Mouse (Mus musculus): ENCODE measurements around the gene Haspin.

Gene Haspin

DNA sequence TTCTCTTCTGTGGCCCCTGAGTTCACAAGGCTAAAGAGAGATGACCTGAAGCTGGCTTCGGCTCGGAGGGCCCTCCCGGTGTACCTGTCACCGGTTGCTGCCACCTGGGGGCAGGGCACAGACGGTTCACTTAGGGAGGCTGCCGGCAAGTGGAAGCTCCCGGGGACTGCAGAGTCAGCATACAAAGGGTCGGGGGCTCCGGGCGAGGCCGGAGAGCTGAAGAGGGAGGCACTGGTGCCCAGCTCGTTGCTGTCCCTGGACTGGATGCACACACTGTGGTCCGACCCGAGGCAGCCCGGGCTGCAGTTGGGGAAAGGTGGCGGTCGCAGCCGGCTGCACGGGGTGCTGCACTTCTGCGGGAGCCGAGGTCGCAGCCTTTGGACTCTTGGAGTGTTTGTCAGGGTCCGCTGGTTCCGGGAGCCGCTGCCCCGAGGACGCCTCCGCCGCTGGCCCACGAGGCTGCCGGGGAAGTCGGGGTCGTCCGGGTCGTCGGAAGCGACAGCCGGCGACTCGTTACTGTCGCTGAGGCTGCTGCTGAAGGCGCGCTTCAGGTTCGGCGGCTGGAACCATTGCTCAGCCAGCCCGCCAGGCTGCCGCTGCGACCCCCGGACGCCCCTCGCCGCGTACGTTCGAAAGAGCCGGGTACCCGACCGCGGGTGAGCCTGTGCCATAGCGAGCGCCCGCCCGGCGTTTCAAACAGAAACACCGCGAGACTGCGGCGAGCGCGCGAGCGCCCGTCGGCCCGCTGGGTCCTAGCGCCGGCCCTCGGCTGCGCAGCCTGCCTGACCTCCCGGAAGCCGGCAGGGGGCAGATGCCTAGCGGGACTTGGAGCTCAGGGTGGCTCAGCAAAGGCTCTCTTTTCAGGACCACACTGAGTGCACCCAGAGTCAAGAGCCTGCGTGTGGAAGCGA lies at the start of gene Haspin:
Haspin (minus strand) TSS at position 704 of the 911 bp plus-strand sequence.
- peak; percentile 96 for DNase-seq

DNA sequence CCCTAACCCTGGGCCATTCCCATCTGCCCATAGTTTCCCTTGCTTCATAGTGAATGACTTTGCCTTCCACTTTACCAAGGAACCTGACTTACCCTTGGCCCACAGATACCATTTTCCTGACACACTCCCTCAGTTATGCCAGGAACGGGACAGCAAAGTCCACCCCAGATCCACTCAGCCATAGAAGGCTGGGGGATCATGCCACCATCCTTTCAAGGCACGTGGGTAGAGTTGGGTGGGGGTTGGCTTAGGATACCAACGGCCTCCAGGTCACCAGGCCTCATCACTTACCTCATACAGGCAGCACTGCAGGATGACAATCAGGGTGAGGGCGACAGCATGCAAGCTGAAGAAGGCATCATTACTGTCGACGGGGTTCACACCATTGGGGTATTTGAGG lies 49.1 kb upstream of the Haspin start:
- no peak for DNase-seq

DNA sequence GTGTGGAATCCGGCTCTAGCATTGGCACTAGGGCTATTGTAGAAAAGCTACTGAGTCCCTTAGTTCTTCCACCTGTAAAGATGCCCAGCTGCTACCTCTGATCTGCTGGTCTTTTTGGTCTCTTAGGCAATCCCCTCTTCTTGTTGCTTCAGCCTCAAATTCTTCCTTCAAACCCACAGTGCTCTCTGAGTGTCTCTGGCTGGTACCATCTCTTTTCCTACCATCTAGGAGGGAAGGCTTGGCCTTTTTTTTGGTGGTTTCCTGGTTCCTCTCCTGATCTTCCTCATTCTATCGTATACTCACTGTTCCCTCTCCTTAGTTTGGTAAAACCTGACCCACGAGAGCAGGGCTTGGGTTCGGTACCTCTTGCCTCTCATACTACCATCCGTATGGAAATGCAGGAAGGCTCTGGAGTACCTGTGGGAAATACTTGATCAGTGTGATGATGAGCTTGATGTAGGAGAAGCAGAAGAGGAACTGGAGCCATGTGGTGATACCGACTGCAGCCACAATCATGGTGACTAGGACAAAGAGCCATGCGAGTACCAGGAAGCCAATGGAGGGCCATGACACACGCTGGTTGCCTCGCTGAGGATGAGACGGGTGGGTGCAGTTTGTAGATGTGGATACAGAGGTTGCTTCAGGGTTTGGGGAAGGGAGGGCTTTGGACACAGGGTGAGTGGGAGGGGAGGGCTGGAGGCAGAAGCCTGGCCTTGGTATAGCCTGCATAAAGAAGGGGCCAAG lies 48.0 kb upstream of the Haspin start:
- no peak for DNase-seq

GRCm38 (mm10) chr11:73177895-73178294 lies 39.8 kb upstream of the Haspin start:
- DNase-seq, result peak in 1 of 2 experiments; percentile 39

- peak in 1 of 2 experiments; percentile 72 for DNase-seq
Measured at GRCm38 (mm10) chr11:73177509-73177875, 39.4 kb upstream of the Haspin start.

GRCm38 (mm10) chr11:73176608-73177508 lies 38.8 kb upstream of the Haspin start, which contains the start of the genes Emc6 and Tax1bp3:
Gene Emc6, minus strand, starts transcription at chr11:73177037.
Gene Tax1bp3, plus strand, starts transcription at chr11:73177083.
- peak; percentile 97 to 98 for DNase-seq

DNA sequence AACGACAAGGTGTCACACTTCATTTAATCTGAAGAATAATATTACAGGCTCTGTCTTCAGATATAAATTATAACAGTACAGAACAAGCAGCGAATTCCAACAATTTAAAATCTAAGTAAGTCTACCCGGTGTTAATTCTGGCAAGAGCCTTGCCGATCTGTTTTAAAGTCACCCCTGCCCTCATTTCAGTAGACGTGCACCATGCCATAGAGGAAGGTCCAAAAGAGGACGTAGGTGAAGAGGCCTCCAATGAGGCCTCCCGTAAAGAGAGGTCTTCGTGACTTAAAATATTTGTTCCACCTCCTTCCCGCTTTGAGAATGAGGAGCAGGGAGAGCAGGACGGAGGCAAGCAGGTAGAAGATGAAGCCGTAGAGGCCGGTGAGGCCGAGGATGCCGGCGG lies 38.1 kb upstream of the Haspin start:
- no peak for DNase-seq

DNA sequence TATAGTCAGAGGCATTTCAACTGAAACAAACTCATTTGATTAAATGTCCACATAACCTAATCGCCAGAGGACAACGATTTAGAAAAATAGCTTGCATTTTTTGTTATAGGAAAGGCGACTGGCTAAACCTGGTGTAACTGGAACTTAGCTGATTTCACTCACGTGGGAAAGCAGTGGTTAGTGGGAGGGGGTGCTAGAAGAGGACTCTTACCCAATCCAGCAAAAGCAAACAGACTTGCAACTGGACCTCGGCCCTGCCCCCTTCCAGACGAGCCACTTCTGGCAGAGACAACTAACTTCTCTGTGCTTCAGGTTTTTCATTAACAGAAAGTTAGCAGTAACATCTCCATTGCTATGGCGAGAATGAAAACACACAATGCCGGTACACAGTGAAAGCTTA lies 37.5 kb upstream of the Haspin start:
- no peak for DNase-seq

DNA sequence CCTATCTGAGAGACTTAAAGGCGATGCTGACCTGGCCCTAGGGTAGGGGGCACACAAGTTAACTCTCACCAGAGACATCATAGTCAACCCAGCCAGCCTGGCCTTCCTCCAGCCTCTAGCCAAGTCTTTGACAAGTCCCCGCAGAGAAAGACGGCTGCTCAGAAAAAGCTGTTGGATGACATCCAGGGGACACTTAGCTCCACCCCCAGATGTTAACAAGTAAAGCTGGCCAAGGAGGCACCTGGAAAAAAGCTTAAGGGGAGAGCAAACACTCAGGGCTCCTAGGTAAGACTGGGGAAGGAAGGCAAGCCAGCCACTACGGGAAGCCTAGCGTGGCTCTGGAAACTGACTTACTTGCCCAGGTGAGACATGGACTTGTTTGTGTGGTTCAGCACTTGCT lies 34.1 kb upstream of the Haspin start:
- peak; percentile 41 to 42 for DNase-seq

- peak; percentile 79 to 81 for DNase-seq
Measured at GRCm38 (mm10) chr11:73169231-73169630, 31.1 kb upstream of the Haspin start.

GRCm38 (mm10) chr11:73168576-73168975 lies 30.5 kb upstream of the Haspin start:
- DNase-seq, result no peak

DNA sequence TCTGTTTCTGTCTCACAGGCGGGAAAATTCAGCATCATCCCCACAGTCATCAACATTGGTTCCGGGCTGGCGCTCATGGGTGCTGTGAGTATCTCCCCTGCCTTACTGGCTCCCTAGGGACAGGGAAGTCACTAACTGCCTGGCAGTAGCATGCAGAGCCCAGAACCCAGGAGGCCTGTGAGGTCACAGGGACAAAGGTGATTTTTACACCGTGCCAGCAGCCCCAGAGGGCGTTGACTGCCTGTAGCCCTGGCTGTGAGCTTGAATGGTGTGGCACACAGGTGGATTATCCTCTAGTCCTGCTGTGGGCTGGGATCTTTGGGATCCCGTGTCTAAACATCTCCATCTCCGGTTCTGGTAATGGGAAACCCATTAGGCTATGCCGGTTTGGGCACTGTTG lies 30.0 kb upstream of the Haspin start:
- DNase-seq, result no peak

DNA sequence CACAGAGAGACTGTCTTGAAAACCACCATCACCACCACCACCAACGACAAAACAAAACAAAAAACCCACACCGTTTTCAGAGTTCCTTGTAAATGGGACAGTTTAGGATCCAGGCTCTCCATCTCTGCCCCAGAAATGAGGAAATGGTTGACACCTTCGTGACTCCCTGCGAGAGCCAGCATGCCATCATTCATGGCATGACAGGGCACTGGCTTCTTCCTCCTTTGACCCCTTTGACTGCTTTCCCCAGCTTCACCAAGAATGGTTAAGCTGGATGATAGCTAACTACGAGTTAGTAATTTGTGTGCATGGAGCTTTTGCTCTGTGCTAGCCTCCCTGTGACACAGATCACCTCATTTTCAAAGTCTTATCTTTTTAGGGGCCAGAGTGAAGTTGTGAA lies 24.2 kb upstream of the Haspin start:
- DNase-seq, result no peak

GRCm38 (mm10) chr11:73161616-73162015 lies 23.5 kb upstream of the Haspin start:
- no peak for DNase-seq

- DNase-seq, result peak in 1 of 2 experiments; percentile 24
Measured at GRCm38 (mm10) chr11:73160811-73161200, 22.7 kb upstream of the Haspin start.

DNA sequence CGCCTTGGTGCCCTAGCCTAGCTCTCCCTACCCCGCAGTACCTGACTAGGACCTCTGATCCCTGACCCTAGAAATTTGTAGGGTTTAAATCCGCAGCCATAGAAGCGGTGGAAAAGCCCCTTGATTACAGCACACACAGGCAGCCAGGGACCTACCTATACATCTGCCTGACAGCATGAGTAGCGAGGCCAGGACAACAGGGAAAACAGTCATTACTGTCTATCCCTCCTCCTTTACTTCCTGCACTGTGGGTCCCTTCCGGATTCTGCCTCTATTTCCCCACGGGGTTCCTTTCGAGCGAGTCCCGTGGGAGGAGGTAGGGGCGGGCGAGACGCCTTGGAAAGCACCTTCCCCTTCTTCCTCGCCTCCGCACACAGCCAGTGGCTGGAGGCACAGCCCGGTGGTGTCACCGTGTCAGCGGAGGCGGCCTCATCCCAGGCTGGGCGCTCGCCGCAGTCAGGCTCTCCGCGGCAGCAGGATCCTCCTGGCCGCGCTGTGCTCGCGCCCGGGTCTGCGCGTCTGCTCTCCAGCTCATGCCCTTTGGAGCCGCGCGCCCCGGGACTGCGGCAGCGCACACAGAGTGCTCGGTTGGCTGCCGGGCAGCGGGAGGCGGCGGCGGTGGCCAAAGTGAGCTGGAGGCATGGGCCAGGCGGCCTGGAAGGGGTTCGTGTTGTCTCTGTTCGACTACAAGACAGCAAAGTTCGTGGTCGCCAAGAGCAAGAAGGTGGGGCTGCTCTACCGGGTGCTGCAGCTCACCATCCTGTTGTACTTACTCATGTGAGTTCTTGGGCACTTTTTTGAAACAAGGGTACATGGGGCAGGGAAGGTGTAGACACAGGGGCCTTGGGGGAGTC lies 22.1 kb upstream of the Haspin start, which contains the start of gene P2rx5:
P2rx5 (plus strand) TSS at position 465 of the 854 bp plus-strand sequence.
- peak; percentile 41 to 48 for DNase-seq

DNA sequence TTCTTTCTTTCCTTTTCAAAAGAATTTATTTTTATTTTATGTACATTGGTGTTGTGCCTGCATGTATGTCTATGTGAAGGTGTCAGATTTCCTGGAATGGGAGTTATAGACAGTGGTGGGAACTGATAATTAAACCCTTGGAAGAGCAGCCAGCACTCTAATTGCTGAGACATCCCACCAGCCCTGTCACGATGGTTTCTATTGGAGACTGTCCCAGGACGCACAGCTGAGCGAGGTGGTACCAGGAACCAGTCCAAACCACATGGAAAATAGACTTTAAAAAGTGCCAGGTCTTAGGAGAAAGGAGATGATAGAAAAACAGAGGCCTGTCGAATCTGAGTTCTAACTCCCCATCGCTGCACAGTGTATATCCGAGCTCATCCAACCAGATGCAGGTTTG lies 17.0 kb upstream of the Haspin start:
- peak in 1 of 2 experiments; percentile 23 for DNase-seq

DNA sequence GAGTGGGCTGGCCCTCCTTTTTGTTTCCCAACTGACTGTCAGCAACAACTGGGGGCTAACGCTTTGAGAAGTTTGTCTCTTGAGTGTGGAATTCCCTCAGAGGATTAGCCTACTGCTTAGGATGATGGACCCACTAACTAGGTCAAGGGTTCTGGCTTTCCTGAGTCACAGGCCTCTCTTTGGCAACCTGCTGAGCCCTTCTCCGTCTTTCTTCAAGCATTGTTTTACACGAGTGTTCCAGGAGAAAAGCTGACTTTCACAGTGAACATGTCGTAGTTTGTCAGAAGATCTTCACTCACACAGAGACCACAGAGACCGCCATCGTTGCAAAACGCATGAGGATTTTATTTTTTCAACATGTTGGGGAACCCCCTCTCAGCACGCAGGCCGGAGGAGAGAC lies 10.1 kb upstream of the Haspin start:
- no peak for DNase-seq

- DNase-seq, result no peak
Measured at GRCm38 (mm10) chr11:73146975-73147365, 8.9 kb upstream of the Haspin start.

GRCm38 (mm10) chr11:73146026-73146974 lies 8.2 kb upstream of the Haspin start:
- peak in 1 of 2 experiments; percentile 33 for DNase-seq
